Mouse (Mus musculus) CH12.LX (cell line): ENCODE data around the gene Slc28a3.

Experiments used
- CTCF ChIP-seq, 2 experiments: IDR thresholded peaks in 1 of 2; conservative IDR thresholded peaks in 1 of 2; 2 replicates each; pipeline ENCODE4 v1.5.1; 2011 to 2012; ENCODE audit warnings: low read depth in 2 of 2, low read length in 2 of 2, improper control_type of control experiment in 1 of 2, inconsistent platforms in 1 of 2, mild to moderate bottlenecking in 1 of 2, moderate library complexity in 1 of 2
- ELF1 ChIP-seq: IDR thresholded peaks from 2 replicates; pipeline ENCODE4 v1.6.1; 2014; ENCODE audit warnings: low read depth, mild to moderate bottlenecking, inconsistent platforms, low read length, improper control_type of control experiment
- MEF2A ChIP-seq: IDR thresholded peaks from 2 replicates; pipeline ENCODE4 v1.6.1; 2014; ENCODE audit warnings: low read depth, mild to moderate bottlenecking, inconsistent platforms, low read length, improper control_type of control experiment, borderline replicate concordance
- MXI1 ChIP-seq: IDR thresholded peaks from 2 replicates; pipeline ENCODE4 v1.6.1; 2011; ENCODE audit warnings: mild to moderate bottlenecking, low read depth, low read length, improper control_type of control experiment

- no peak for TF ChIP-seq CTCF (conservative IDR thresholded peaks at IDR 0.05 in 1 of 2, IDR thresholded peaks at IDR 0.05 in 1 of 2; ENCODE audit: low read depth in 2 of 2, low read length in 2 of 2)
- no peak for TF ChIP-seq MEF2A
- TF ChIP-seq MXI1, result no peak
- no peak for TF ChIP-seq ELF1
Observed at GRCm38 (mm10) chr13:58656885-58657284, 46.2 kb upstream of the Slc28a3 start.
